Mouse (Mus musculus) left cerebral cortex, adult 2 months (tissue): ENCODE measurements around the gene Kdf1. TPM values are rescaled to one million over a fixed set of nuclear protein-coding genes. Genes with fewer than 3 reads are reported as not detected.

Experiments used
- DNase-seq, 2 experiments: peaks; one replicate each; pipeline ENCODE4 v3.0.0; 2021 to 2022; ENCODE audit warnings: low spot score in 2 of 2, mixed read lengths in 1 of 2; ENCODE audit errors: extremely low spot score in 1 of 2
- H3K27ac ChIP-seq: fragments of 200-600 bp; 2 replicates; pipeline ENCODE4 v1.8.1; 2022
- H3K4me3 ChIP-seq: fragments of 200-600 bp; 2 replicates; pipeline ENCODE4 v1.8.1; 2022
- CTCF ChIP-seq: fragments of 200-600 bp; IDR thresholded peaks from 2 replicates; pipeline ENCODE4 v1.8.1; 2022; ENCODE audit warnings: antibody characterized with exemption, mild to moderate bottlenecking, moderate library complexity
- intact Hi-C: fragments of 180-260 bp; cut with DNase I; formaldehyde crosslinking; loops from one replicate; pipeline ENCODE4 v1.15.1; 2025
- long read RNA-seq, 2 experiments: library from polyadenylated mRNA; stranded (forward); transcript quantifications; one replicate each; pipeline ENCODE4 v2.0.0; 2021; ENCODE audit warnings: borderline mapping rate in 2 of 2
- total RNA-seq, 2 experiments: library from RNA; stranded (reverse); gene quantifications; 2 replicates each; pipeline ENCODE4 v1.2.3; 2021

Kdf1 gene
- total RNA-seq: under 1 TPM in 1 of 2 experiments, not detected in 1; 0.28 TPM
- long read RNA-seq, experiment 1: 0 reads
- long read RNA-seq, experiment 2: 0 reads

DNA sequence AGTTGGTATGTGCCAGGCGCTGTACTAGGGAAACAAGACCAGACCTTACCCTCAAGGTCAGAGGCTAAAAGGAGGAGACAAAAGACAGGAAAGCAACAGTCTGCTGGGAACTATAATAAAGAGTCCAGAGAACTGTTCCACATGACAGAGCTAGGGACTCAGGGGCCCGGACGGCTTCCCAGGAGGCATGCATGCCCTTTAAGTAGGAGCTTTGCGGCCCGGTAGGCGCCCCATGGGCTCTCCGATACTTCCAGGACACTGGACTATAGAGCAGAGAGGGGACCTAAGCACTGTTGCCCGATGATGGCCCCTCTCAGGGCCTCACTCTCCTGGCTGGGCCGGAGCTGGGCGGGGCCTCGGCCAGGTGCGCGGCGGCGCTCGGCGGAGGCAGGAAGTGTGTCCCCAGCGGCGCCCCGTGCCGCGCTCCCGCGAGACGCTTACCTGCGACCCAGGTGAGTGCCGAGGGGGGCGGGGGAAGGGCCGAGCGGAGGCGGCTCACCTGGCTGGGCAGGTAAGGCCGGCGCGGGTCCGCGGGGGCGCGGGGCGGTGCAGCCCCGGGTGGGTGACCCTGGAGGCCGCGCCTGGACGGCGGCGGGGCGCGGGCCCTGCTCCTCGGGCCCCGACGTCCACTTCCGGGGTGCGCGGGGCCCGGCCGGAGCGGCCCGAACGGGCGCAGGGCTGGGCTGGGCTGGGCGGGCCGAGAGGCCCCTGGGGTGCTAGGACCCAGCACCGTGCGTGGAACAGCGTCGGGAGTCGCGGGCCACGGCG, at the start of gene Kdf1:
TSS of gene Kdf1 (plus strand) at position 363 of the 768 bp plus-strand sequence.
- H3K4me3 ChIP-seq: no peak within 1 kb of the TSS
- no peak for TF ChIP-seq CTCF
- no peak for DNase-seq
- no peak within 1 kb of the TSS for H3K27ac ChIP-seq
- intact Hi-C loops: no loop called here

DNA sequence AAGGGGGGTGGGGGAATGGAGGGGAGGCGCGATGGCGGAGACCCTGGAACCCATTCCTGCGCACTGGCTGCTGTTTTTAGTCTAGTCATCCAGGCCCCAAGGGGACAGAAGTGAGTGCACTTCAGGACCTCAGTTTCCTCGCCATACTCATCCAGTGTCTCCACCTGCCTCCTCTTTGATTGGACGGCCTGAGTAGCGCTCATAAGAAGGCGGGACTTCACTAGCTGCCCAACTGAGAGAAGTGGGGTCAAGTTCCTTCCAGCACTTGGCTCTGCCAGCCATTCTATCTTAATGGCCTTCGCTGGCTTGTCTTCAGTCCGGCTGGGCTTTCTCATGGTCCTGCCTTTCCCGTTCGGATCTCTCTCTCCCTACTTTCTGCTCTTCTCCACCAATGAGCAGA, 49.6 kb upstream of the Kdf1 start:
- intact Hi-C loops: no loop called here
- TF ChIP-seq CTCF: no peak
- no peak for DNase-seq
- H3K27ac ChIP-seq: no peak overlapping the region
- H3K4me3 ChIP-seq: no peak overlapping the region

DNA sequence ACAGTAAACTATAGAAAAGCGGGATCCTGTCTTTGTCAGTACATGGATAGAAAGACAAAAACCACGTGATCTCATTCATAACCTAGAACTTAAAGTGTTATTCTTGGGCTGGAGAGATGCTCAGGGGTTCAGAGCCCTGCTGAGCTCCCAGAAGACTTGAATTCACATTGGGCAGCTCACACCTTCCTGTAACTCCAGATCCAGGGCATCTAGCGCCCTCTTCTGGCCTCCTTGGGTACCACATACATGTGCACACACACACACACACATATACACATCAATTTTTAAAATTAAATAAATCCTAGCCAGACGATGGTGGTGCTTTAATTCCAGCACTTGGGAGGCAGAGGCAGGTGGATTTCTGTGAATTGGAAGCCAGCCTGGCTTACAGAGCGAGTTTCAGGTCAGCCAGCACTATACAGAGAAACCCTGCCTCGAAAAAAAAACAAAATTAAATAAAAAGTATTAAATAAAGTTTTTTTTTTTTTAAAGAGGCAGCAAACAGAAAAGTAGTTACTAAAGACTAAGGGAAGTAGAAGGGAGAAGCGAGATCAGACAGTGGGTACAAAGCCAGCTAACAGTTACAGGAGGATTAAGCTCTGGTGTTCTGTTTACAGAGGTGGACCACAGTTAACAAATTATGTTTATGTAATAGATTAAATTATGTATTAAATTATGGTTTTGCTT, 47.5 kb upstream of the Kdf1 start:
- Histone ChIP-seq H3K4me3 (no peak overlapping the region), H3K27ac (no peak overlapping the region)
- TF ChIP-seq CTCF: no peak; the same call in none of the 2 replicates
- intact Hi-C loops: no loop called here
- no peak for DNase-seq

DNA sequence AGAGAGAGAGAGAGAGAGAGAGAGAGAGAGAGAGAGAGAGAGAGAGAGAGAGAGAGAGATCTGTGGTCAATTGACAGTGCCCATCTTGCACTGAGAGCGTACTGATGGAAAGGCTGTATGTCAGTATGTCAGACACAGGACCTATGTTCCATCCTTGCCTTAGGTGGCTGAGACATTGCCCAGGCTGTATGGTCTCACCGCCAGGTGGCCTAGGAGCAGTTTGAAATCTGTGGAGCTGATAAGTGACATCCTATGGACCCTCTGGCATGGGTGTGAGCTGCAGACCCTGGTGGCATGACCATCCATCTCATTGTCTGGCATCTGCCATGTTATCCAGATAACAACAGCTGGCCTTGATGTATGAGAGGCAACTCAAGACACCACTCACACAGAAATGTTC, 44.9 kb upstream of the Kdf1 start:
- Histone ChIP-seq H3K27ac (no peak overlapping the region), H3K4me3 (no peak overlapping the region)
- no peak for TF ChIP-seq CTCF
- intact Hi-C loops: no loop called here
- DNase-seq: no peak

DNA sequence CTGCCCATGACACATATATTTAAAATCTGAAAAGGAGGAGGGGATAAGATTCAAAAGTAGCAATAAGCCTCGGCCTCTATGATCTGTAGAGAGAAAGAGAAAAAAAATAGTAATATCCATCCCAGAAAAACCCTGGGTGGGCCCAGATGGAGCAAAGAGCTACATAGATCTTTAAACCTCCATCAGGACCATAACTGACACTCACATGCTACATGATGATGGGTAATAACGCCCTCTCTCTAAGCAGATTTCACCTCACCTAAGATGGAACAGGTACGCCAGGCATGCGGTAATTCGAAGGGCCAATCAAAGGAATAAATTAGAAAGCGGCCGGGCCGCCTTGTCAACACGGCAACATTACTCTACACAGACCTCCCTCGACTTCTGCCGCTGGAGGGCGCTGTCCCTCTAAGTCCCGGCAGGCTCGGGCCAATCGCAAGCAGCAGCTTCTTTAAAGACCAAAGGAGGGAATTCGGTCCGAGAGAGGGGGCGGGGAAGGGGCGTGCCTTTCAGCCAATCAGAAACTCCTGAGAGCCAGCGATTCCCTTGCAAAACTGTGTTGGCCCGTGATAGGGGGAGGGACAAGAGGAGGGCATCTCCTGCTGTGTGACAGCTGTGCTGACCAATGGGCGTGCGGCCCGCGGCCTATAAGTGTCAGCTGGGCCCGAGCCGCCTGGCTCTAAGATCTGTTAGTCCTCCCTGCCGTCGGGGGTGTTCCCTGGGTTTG, 39.1 kb upstream of the Kdf1 start, which contains the start of gene Tent5b:
TSS of gene Tent5b (plus strand) at position 675 of the 727 bp plus-strand sequence.
- TF ChIP-seq CTCF: peak; percentile 86
- no peak within 1 kb of the TSS for H3K27ac ChIP-seq
- peak; percentile 86 to 92 for DNase-seq
- H3K4me3 ChIP-seq: peak within 1 kb of the TSS; percentile 29; the same call in 1 of the 2 replicates
- intact Hi-C loops: loop anchor here (1.0 kb wide), 1 partner anchor 15 kb away; no protein-coding TSS in a partner anchor

DNA sequence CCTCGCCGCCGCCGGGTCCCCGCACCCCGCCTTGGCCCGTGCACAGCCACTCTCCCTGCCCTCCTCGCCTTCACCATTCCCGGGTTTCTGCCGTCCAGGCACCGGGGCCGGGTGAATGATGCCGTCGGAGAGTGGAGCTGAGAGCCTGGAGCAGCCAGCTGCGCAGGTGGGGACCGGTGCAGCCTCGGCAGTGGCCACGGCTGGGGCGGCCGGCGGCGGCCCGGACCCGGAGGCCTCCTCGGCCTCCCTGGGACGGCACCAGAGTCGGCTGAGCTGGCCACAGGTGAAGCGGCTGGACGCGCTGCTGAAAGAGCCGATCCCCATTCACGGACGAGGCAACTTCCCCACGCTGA, 38.6 kb upstream of the Kdf1 start:
- peak overlapping the region; percentile 29; the same call in 1 of the 2 replicates for H3K4me3 ChIP-seq
- no peak for DNase-seq
- TF ChIP-seq CTCF: no peak
- intact Hi-C loops: no loop called here
- no peak overlapping the region for H3K27ac ChIP-seq

DNA sequence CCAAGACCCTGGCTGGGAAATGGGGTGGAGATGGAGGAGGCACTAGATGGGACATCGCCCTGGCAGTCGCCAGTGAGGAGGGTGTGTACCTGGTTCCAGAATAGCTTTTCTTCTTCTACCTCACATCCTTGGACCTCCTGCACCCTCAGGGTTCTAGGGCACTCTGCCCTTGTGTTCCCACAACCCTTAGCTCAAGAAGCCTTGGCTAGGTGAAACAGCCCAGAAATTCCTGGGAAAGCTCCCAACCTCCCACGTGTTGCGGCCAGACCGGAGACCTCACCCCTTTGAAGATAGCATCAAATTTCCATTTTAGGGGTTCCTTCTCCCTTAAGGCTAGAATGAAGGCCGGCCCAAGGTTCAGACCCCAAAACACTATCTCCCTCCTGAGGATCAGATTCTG, 38.0 kb upstream of the Kdf1 start:
- intact Hi-C loops: no loop called here
- TF ChIP-seq CTCF: no peak
- DNase-seq: no peak
- Histone ChIP-seq H3K27ac (no peak overlapping the region), H3K4me3 (no peak overlapping the region)

DNA sequence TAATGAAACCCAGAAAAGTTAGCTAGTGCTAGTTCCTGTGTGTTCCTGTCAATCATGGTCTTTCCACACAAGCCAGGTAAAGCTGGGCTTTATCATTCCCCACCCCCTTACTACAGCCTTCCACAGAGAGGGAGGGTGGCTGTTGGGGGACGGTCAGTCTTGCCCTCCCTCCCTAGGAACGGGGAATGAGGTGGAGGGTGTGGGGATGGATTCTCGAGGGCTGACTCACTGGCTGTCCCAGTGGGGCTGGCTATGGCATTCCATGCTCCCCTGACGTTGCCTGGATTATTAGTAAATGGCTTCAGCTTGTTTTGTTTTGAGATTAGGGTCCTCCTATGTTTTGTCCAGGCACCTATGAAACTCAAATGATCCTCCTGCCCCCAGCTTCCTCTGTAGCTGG, 37.3 kb upstream of the Kdf1 start:
- no peak overlapping the region for H3K4me3 ChIP-seq
- H3K27ac ChIP-seq: no peak overlapping the region
- intact Hi-C loops: no loop called here
- DNase-seq: no peak
- no peak for TF ChIP-seq CTCF

DNA sequence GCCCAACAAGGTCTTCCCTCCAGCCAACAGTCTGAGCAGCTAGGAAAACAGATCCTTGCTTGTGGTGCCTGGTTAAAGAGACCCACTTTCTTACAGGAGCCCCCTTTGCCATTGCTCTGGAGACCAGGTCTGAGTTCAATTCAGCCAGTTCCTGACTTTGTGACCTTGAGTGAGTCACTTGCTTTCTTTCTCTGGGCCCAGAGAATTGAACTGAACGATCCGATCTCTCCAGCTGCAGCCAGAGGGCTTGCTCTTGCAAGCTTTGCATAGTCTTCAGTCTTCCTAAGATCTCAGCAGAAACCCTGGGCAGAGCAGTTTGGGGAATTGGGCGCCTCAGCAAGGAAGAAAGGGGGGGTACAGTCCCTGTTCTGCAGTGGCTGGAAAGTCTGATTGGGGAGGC, 36.3 kb upstream of the Kdf1 start:
- no peak for TF ChIP-seq CTCF
- no peak overlapping the region for H3K27ac ChIP-seq
- DNase-seq: no peak
- intact Hi-C loops: no loop called here
- no peak overlapping the region for H3K4me3 ChIP-seq

DNA sequence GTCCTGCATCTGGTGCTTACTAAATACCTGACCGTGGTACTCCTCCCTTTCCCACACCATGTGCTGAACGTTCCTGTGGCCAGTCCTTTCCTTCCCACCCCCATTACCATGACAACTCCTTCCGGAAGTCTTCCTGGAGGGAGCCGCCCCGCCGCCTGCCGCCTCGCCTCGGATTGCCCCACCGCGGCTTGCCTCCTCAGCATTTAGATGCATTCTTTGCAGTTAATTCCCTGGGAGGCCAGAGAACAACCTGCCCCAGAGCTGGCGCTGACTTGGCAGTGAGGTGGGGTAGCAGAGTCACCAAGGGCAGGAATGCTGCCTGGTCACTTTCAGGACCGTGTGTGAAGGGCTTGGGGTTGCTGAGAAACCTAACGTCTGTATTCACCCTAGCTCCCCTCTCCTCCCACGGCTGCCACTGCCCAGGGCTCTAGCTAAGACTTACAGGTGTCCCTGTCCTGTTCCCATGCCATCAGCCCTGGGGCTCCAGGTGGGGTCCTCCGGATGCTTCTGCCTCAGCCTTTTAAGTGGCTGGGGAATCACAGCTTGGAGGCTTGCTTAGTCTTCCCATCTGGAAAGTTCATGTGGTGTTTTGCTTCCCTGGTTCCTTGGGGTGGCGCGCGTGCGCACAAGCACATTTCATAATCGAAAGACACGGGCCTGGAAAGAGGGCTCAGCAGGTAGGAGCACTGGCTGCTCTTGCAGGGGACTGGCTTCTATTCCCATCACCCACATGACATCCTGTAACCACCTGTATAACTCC, 34.3 kb upstream of the Kdf1 start:
- H3K27ac ChIP-seq: peak overlapping the region; percentile 38; the same call in 1 of the 2 replicates
- TF ChIP-seq CTCF: no peak; the same call in 1 of the 2 replicates
- peak overlapping the region; percentile 30 for H3K4me3 ChIP-seq
- peak in 1 of 2 experiments; percentile 33 for DNase-seq
- intact Hi-C loops: no loop called here

DNA sequence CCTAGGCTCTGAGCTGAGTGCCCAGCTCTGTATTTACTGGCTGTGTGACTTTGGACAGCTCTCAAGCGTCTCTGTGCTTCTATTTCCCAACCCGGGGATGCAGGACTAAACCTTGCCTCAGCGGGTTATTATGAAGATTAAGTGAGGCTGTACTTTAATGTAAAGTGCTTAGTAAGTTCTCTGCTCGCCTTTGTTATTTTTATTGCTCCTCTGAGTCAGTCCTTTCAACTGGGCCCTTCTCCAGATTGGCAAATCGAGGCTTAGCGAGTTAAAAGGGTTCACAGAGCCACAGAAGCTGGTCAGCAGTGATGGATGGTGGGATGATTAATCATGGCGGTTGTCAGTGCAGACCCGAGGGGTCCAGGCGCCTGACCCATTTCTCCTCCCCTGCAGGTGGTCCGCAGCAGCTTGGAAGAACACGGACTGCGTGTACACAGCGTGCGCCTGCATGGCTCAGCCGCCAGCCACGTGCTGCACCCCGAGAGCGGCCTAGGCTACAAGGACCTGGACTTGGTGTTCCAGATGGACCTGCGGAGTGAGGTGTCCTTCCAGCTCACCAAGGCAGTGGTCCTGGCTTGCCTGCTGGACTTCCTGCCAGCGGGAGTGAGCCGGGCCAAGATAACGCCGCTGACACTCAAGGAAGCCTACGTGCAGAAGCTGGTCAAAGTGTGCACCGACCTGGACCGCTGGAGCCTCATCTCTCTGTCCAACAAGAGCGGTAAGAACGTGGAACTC, 32.9 kb upstream of the Kdf1 start:
- Histone ChIP-seq H3K27ac (no peak overlapping the region), H3K4me3 (no peak overlapping the region)
- DNase-seq: no peak
- TF ChIP-seq CTCF: no peak
- intact Hi-C loops: no loop called here
